Mouse (Mus musculus): ENCODE measurements around the gene Klhl32. TPM values are rescaled to one million over a fixed set of nuclear protein-coding genes. Genes with fewer than 3 reads are reported as not detected.

Klhl32 gene
- polyA plus RNA-seq, 1 experiment = 2.4 TPM

Other genes with a start within 250 kb of the Klhl32 start
- gene Ndufaf4, start 47.0 kb upstream of the Klhl32 start, polyA plus RNA-seq (2012; rRNA removed) = 12.9 and 14.3 TPM in 2 replicates
- gene Gpr63, start 115.3 kb upstream of the Klhl32 start, polyA plus RNA-seq (2012; rRNA removed) = 4.1 and 5.1 TPM in 2 replicates

Measured in urinary bladder, adult 2 months (tissue).